Mouse (Mus musculus): ENCODE measurements at regions not wholly inside any gene's neighbourhood (a gene's known extent, or its start where the extent isn't known, plus 50 kb on each side); places are given as distances from the start of the nearest gene placed in this dataset.

DNA sequence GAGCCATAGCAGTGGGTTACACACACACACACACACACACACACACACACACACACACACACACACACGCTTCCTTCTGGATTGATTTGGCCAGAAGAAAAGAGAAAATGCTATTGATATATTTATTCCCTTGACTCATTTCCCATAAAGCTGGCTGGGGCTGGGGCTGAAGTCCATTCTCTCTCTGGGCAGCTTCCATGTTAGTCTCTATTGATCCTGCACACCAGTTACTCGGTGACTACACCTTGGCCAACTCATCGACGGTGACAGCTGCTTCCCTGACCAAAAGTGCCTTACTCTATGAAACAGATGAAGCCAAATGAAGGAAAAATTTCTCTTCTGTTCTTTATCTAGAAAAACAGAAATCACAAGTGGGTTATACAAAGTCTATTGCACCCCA is 82.1 kb downstream of the Snx18 start:
- Histone ChIP-seq H3K9me3 (ENCODE audit: control insufficient read depth, low read length) (no peaks in the 10 kb centered on the region), H3K36me3 (ENCODE audit: control insufficient read depth, insufficient read depth, low read length) (no peaks in the 10 kb centered on the region), H3K4me3 (ENCODE audit: low read depth, low read length) (no peak overlapping the region), H3K27ac (ENCODE audit: low read depth, low read length) (no peak overlapping the region), H3K4me2 (replicated peaks; ENCODE audit: low read depth, low read length) (no peak overlapping the region), H3K9ac (ENCODE audit: low read depth, low read length) (no peak overlapping the region), H3K27me3 (ENCODE audit: control insufficient read depth, insufficient read depth, low read length) (no peaks in the 10 kb centered on the region), H3K4me1 (replicated peaks; ENCODE audit: control insufficient read depth, insufficient read depth, low read length) (no peaks in the 10 kb centered on the region)
- ATAC-seq (ENCODE audit: low FRiP score), result no peak
- 86% methylated on average over 4 of the region's 4 CpGs for WGBS
- DNase-seq (ENCODE audit: low spot score), result no peak

DNA sequence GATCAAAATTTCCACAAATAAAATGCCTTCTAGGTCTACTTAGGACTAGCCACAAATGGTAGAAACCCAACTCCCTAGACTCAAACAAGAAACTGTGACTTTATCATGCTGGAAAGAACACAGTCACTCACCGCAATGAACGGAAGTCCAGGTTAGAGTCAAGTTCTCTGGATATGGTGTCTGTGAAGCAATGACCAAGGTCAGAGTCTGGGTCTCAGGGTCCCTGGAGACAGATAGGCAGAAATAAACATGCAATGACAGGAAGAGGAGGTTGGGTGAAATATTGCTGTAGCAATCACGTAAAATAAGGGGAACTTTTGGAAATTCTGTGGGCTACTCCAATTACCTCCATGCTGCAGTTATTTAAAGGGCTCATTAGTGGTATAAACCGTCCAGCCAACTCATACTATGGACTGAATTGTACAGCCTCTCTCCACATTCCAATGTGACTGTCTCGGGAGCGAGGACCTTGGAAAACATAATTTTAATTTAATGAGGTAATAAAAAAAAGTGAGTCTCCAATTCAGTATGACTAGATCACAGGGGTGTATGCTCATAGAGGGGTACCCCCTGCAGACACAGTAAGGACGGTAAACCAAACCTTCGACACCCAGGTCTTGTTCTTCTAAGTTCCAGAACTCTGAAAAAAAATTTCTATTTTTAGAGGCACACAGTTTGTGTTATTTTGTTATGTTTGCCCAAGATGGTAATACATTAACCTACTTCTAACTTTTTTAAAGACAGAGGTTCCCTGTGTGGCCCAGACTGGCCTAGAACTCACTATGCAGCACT is 83.5 kb downstream of the Snx18 start:
- ATAC-seq (ENCODE audit: low FRiP score) (no peak), DNase-seq (ENCODE audit: low spot score) (no peak)
- Histone ChIP-seq H3K9me3 (ENCODE audit: control insufficient read depth, low read length) (no peaks in the 10 kb centered on the region), H3K36me3 (ENCODE audit: control insufficient read depth, insufficient read depth, low read length) (no peaks in the 10 kb centered on the region), H3K27ac (ENCODE audit: low read depth, low read length) (no peak overlapping the region), H3K9ac (ENCODE audit: low read depth, low read length) (no peak overlapping the region), H3K4me1 (replicated peaks; ENCODE audit: control insufficient read depth, insufficient read depth, low read length) (no peaks in the 10 kb centered on the region), H3K4me2 (replicated peaks; ENCODE audit: low read depth, low read length) (no peak overlapping the region), H3K4me3 (ENCODE audit: low read depth, low read length) (no peak overlapping the region), H3K27me3 (ENCODE audit: control insufficient read depth, insufficient read depth, low read length) (no peaks in the 10 kb centered on the region)
- WGBS, result 87% methylated on average over 8 of the region's 8 CpGs

DNA sequence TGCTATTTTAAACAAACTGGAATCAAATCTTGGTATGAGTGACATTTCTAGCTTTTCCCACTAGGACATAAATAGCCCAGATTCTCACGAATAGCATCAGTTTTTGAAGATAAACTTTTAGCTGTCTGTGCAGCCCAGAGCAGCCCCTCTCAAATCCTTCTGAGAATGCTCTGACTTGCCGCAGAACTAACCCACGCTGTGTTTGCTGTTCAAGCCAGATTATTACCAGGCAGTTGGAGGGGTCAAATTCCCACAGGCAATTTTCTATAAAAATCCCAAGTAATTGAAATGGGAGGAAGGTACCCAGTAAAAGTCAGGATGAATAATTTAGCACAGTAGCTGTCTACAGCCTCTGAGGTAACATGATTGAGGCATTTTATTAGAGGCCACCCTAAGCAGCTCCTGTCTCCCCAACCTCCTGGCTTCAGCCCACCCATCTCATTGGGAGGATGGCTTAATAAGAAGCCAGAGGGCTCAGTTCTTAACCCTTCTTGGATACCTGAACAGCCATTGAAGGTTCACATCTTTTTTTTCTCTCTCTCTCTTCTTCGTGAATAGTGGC is 84.4 kb downstream of the Snx18 start:
- H3K27ac ChIP-seq (ENCODE audit: low read depth, low read length), result no peak overlapping the region
- H3K9ac ChIP-seq (ENCODE audit: low read depth, low read length), result no peak overlapping the region
- ATAC-seq (ENCODE audit: low FRiP score) (no peak), DNase-seq (ENCODE audit: low spot score) (no peak)
- no peak overlapping the region for H3K4me2 ChIP-seq (replicated peaks; ENCODE audit: low read depth, low read length)
- no peaks in the 10 kb centered on the region for H3K4me1 ChIP-seq (replicated peaks; ENCODE audit: control insufficient read depth, insufficient read depth, low read length)
- 69% methylated on average over 4 of the region's 4 CpGs for WGBS
- H3K36me3 ChIP-seq (ENCODE audit: control insufficient read depth, insufficient read depth, low read length), result no peaks in the 10 kb centered on the region
- no peaks in the 10 kb centered on the region for H3K9me3 ChIP-seq (ENCODE audit: control insufficient read depth, low read length)
- H3K4me3 ChIP-seq (ENCODE audit: low read depth, low read length), result no peak overlapping the region
- H3K27me3 ChIP-seq (ENCODE audit: control insufficient read depth, insufficient read depth, low read length), result no peaks in the 10 kb centered on the region

DNA sequence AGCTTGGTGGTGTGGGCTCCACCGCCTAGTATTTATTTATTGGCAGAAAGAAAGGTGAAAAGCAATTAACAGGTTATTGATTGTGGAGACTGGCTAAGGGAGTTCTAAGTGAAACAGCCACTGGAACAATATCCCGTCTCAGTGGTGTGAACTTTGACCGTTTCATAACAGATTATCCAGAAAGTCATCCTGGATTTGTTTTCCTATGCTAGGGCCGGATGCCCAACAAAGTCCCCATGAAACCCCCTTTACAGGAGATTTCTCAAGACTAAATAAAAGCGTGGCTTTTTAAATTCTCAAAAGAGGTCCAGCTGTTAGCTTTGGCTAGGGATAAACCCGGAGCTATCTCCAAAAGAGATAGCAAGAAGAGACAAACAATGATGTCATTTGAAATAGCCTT is 91.4 kb downstream of the Snx18 start:
- no peaks in the 10 kb centered on the region for H3K27me3 ChIP-seq (ENCODE audit: control insufficient read depth, insufficient read depth, low read length)
- H3K4me3 ChIP-seq (ENCODE audit: low read depth, low read length), result no peak overlapping the region
- no peaks in the 10 kb centered on the region for H3K36me3 ChIP-seq (ENCODE audit: control insufficient read depth, insufficient read depth, low read length)
- H3K4me2 ChIP-seq (replicated peaks; ENCODE audit: low read depth, low read length), result no peak overlapping the region
- no peak overlapping the region for H3K27ac ChIP-seq (ENCODE audit: low read depth, low read length)
- ATAC-seq (ENCODE audit: low FRiP score), result no peak
- H3K9ac ChIP-seq (ENCODE audit: low read depth, low read length), result no peak overlapping the region
- no peaks in the 10 kb centered on the region for H3K4me1 ChIP-seq (replicated peaks; ENCODE audit: control insufficient read depth, insufficient read depth, low read length)
- H3K9me3 ChIP-seq (ENCODE audit: control insufficient read depth, low read length), result no peaks in the 10 kb centered on the region
- WGBS, result 88% methylated on average over 6 of the region's 6 CpGs
- DNase-seq (ENCODE audit: low spot score), result no peak

DNA sequence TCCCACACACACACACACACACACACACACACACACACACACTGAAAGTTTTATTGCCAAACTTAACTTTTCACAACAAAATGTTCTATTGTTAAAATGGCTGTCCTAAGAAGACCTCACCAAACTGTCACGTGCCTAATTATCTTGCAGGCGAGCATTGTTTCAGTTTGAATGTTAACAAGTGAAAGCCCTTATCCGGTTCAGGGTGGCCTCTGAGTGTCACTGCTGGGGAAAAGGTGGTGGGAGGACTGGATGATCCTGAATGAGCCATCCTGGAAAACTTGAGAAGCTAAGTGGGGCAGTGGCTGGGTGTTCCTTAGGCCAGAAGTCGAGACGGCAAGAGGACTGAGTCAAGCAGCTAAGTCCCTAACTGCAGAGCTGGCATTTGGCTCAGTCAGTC is 94.9 kb downstream of the Snx18 start:
- no peaks in the 10 kb centered on the region for H3K9me3 ChIP-seq (ENCODE audit: control insufficient read depth, low read length)
- ATAC-seq (ENCODE audit: low FRiP score) (no peak), DNase-seq (ENCODE audit: low spot score) (no peak)
- 76% methylated on average over 5 of the region's 5 CpGs for WGBS
- H3K4me1 ChIP-seq (replicated peaks; ENCODE audit: control insufficient read depth, insufficient read depth, low read length), result no peaks in the 10 kb centered on the region
- H3K4me3 ChIP-seq (ENCODE audit: low read depth, low read length), result no peak overlapping the region
- H3K4me2 ChIP-seq (replicated peaks; ENCODE audit: low read depth, low read length), result no peak overlapping the region
- no peaks in the 10 kb centered on the region for H3K36me3 ChIP-seq (ENCODE audit: control insufficient read depth, insufficient read depth, low read length)
- no peak overlapping the region for H3K9ac ChIP-seq (ENCODE audit: low read depth, low read length)
- H3K27me3 ChIP-seq (ENCODE audit: control insufficient read depth, insufficient read depth, low read length), result no peaks in the 10 kb centered on the region
- H3K27ac ChIP-seq (ENCODE audit: low read depth, low read length), result no peak overlapping the region

GRCm38 (mm10) chr13:113518144-113518543 is 100.2 kb downstream of the Snx18 start:
- Histone ChIP-seq H3K4me2 (replicated peaks; ENCODE audit: low read depth, low read length) (no peak overlapping the region), H3K27ac (ENCODE audit: low read depth, low read length) (no peak overlapping the region), H3K4me1 (replicated peaks; ENCODE audit: control insufficient read depth, insufficient read depth, low read length) (no peaks in the 10 kb centered on the region), H3K36me3 (ENCODE audit: control insufficient read depth, insufficient read depth, low read length) (no peaks in the 10 kb centered on the region), H3K9me3 (ENCODE audit: control insufficient read depth, low read length) (no peaks in the 10 kb centered on the region), H3K27me3 (ENCODE audit: control insufficient read depth, insufficient read depth, low read length) (no peaks in the 10 kb centered on the region), H3K9ac (ENCODE audit: low read depth, low read length) (no peak overlapping the region), H3K4me3 (ENCODE audit: low read depth, low read length) (no peak overlapping the region)
- WGBS, result 87% methylated on average over 6 of the region's 6 CpGs
- ATAC-seq (ENCODE audit: low FRiP score) (no peak), DNase-seq (ENCODE audit: low spot score) (no peak)

GRCm38 (mm10) chr13:113516102-113516501 is 102.3 kb downstream of the Snx18 start:
- Histone ChIP-seq H3K4me2 (replicated peaks; ENCODE audit: low read depth, low read length) (no peak overlapping the region), H3K36me3 (ENCODE audit: control insufficient read depth, insufficient read depth, low read length) (no peaks in the 10 kb centered on the region), H3K4me1 (replicated peaks; ENCODE audit: control insufficient read depth, insufficient read depth, low read length) (no peaks in the 10 kb centered on the region), H3K4me3 (ENCODE audit: low read depth, low read length) (no peak overlapping the region), H3K9me3 (ENCODE audit: control insufficient read depth, low read length) (no peaks in the 10 kb centered on the region), H3K27ac (ENCODE audit: low read depth, low read length) (no peak overlapping the region), H3K27me3 (ENCODE audit: control insufficient read depth, insufficient read depth, low read length) (no peaks in the 10 kb centered on the region), H3K9ac (ENCODE audit: low read depth, low read length) (no peak overlapping the region)
- WGBS, result 97% methylated on average over 1 of the region's 1 CpGs
- ATAC-seq (ENCODE audit: low FRiP score) (no peak), DNase-seq (ENCODE audit: low spot score) (no peak)

- Histone ChIP-seq H3K36me3 (ENCODE audit: control insufficient read depth, insufficient read depth, low read length) (no peaks in the 10 kb centered on the region), H3K4me1 (replicated peaks; ENCODE audit: control insufficient read depth, insufficient read depth, low read length) (no peaks in the 10 kb centered on the region), H3K27ac (ENCODE audit: low read depth, low read length) (no peak overlapping the region), H3K27me3 (ENCODE audit: control insufficient read depth, insufficient read depth, low read length) (no peaks in the 10 kb centered on the region), H3K9ac (ENCODE audit: low read depth, low read length) (no peak overlapping the region), H3K4me3 (ENCODE audit: low read depth, low read length) (no peak overlapping the region), H3K9me3 (ENCODE audit: control insufficient read depth, low read length) (no peaks in the 10 kb centered on the region), H3K4me2 (replicated peaks; ENCODE audit: low read depth, low read length) (no peak overlapping the region)
- 47% methylated on average over 7 of the region's 7 CpGs for WGBS
- DNase-seq (ENCODE audit: low spot score) (peak; percentile 29), ATAC-seq (ENCODE audit: low FRiP score) (no peak; the same call in 1 of the 2 replicates)
These were observed 103.2 kb downstream of the Snx18 start for GRCm38 (mm10) chr13:113515162-113515600.

Data from hindbrain, embryonic 11.5 days (tissue).